Mouse (Mus musculus) bone marrow, adult 2 months (tissue): ENCODE measurements around the gene Upp2.

Experiments
- CTCF ChIP-seq: fragments of 200-500 bp; IDR thresholded peaks from 2 replicates; pipeline ENCODE4 v1.5.1; 2011; ENCODE audit warnings: low read length, control low read depth; ENCODE audit not compliant: control insufficient read depth, insufficient read depth
- POLR2A ChIP-seq: fragments of 200-500 bp; IDR thresholded peaks from 2 replicates; pipeline ENCODE4 v1.6.1; 2011; ENCODE audit warnings: low read depth, mild to moderate bottlenecking, control low read depth, low read length, borderline replicate concordance; ENCODE audit not compliant: control insufficient read depth

DNA sequence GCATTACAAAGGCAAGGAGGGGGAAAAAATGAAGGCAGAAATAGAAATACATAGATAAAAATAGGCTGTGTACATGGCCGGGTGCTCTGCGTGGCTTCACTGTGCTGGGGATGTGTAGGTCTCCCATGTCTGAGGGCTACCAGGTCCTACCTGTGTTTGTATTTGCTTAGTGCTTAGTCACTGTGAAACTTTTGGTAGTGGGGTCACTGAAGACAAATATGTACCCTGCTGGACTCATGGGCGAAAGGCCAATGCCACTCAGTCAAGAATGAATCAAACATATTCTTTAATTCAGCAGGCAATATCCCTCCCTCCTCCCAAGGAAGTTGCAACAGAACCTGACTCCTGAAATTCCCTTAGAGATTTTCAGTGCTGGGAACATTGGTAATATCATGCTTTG lies 137.5 kb downstream of the Upp2 start:
- no peak for TF ChIP-seq CTCF
- TF ChIP-seq POLR2A, result no peak
